ENCODE assay signal across 8 mouse cellular contexts in genomic region chr7:99483271-99483923, GRCm38 (mm10). TPM values are rescaled to one million over a fixed set of nuclear protein-coding genes. Genes with fewer than 3 reads are reported as not detected.
DNase-seq lines count a peak whose midpoint lies in the region; ATAC-seq lines count a peak whose summit lies in the region.

Gene Rps3 (minus strand): TSS chr7:99483738.

- under 1% methylated on average over 45 of the region's 45 CpGs for WGBS in heart, embryonic 13.5 days
- under 1% methylated on average over 45 of the region's 45 CpGs for WGBS in liver, embryonic 12.5 days (ENCODE audit: insufficient replicate concordance)
- WGBS in stomach, embryonic 15.5 days = under 1% methylated on average over 45 of the region's 45 CpGs

- H3K27me3 ChIP-seq in heart, embryonic 13.5 days (replicated peaks) = no peaks in the 10 kb centered on the region
- peaks cover 13% of the 10 kb centered on the region; the same call in 1 of the 2 replicates for H3K27me3 ChIP-seq in liver, embryonic 12.5 days (replicated peaks)
- no peaks in the 10 kb centered on the region for H3K27me3 ChIP-seq in stomach, embryonic 15.5 days (replicated peaks)

- peaks cover 4% of the 10 kb centered on the region; the same call in 1 of the 2 replicates for H3K4me1 ChIP-seq in brown adipose tissue, adult 24 weeks (ENCODE audit: control insufficient read depth, insufficient read depth, insufficient read length, low read length)
- peaks cover 52% of the 10 kb centered on the region for H3K4me1 ChIP-seq in heart, embryonic 13.5 days
- H3K4me1 ChIP-seq in liver, embryonic 12.5 days = peaks cover 49% of the 10 kb centered on the region
- H3K4me1 ChIP-seq in stomach, embryonic 15.5 days = peaks cover 24% of the 10 kb centered on the region

- peak within 1 kb of the TSS; percentile 78 for H3K4me2 ChIP-seq in heart, embryonic 13.5 days
- H3K4me2 ChIP-seq in liver, embryonic 12.5 days = peak within 1 kb of the TSS; percentile 94
- H3K4me2 ChIP-seq in stomach, embryonic 15.5 days = peak within 1 kb of the TSS; percentile 80

- H3K36me3 ChIP-seq in heart, embryonic 13.5 days = peaks cover 40% of the 10 kb centered on the region
- H3K36me3 ChIP-seq in liver, embryonic 12.5 days = peaks cover 44% of the 10 kb centered on the region
- peaks cover 35% of the 10 kb centered on the region for H3K36me3 ChIP-seq in stomach, embryonic 15.5 days

- H3K9me3 ChIP-seq in heart, embryonic 13.5 days = no peaks in the 10 kb centered on the region
- H3K9me3 ChIP-seq in liver, embryonic 12.5 days (replicated peaks) = no peaks in the 10 kb centered on the region
- H3K9me3 ChIP-seq in stomach, embryonic 15.5 days = no peaks in the 10 kb centered on the region

- peak; percentile 91 for ATAC-seq in heart, embryonic 13.5 days (ENCODE audit: extremely low read depth, insufficient number of reproducible peaks, low FRiP score, low TSS enrichment)
- ATAC-seq in liver, embryonic 12.5 days = peak; percentile 94
- peak; percentile 95 for ATAC-seq in stomach, embryonic 15.5 days (ENCODE audit: insufficient read depth, low FRiP score, low read depth)

- peak within 1 kb of the TSS; percentile 88 for H3K9ac ChIP-seq in heart, embryonic 13.5 days
- H3K9ac ChIP-seq in liver, embryonic 12.5 days = peak within 1 kb of the TSS; percentile 93
- peak within 1 kb of the TSS; percentile 80 for H3K9ac ChIP-seq in stomach, embryonic 15.5 days

- peak within 1 kb of the TSS; percentile 40; the same call in 1 of the 2 replicates for H3K27ac ChIP-seq in brown adipose tissue, adult 24 weeks (replicated peaks; ENCODE audit: low read depth, low read length)
- peak within 1 kb of the TSS; percentile 81 for H3K27ac ChIP-seq in heart, embryonic 13.5 days (replicated peaks)
- peak within 1 kb of the TSS; percentile 88 for H3K27ac ChIP-seq in liver, embryonic 12.5 days
- peak within 1 kb of the TSS; percentile 78 for H3K27ac ChIP-seq in stomach, embryonic 15.5 days

- peak within 1 kb of the TSS; percentile 82 for H3K4me3 ChIP-seq in brown adipose tissue, adult 24 weeks (ENCODE audit: insufficient read depth, low read depth, low read length)
- H3K4me3 ChIP-seq in heart, embryonic 13.5 days = peak within 1 kb of the TSS; percentile 65
- H3K4me3 ChIP-seq in liver, embryonic 12.5 days = peak within 1 kb of the TSS; percentile 92
- H3K4me3 ChIP-seq in stomach, embryonic 15.5 days (replicated peaks) = peak within 1 kb of the TSS; percentile 81

- peak; percentile 97 for DNase-seq in CD4-positive, CD25-positive, alpha-beta regulatory T cell, adult 2 months (ENCODE audit: low read depth, low spot score)
- DNase-seq in fat pad, adult 2 months (ENCODE audit: extremely low read depth, low read depth, low spot score) = peak; percentile 86
- peak; percentile 96 for DNase-seq in kidney, postnatal 10 days
- DNase-seq in natural killer cell, adult 2 months (ENCODE audit: low spot score in 2 of 2) = peak; percentile 95 to 96

RNA-seq across cellular contexts. Expression of gene Rps3, which starts in this region (rescaled TPM):
- 458 and 609 TPM in 2 replicates for polyA plus RNA-seq in brown adipose tissue, adult 24 weeks (2012; ENCODE audit: insufficient read depth, insufficient read length, missing spikeins)
- 492 and 539 TPM in 2 replicates for polyA plus RNA-seq in heart, embryonic 13.5 days (2015; fragmentation: Nextera tagmentation; extraction: Ambion mirVana)
- 688 TPM in 2 replicates for polyA plus RNA-seq in liver, embryonic 12.5 days (2016; fragmentation: Nextera tagmentation; extraction: Ambion mirVana)
- polyA plus RNA-seq in stomach, embryonic 15.5 days (2015; fragmentation: Nextera tagmentation; extraction: Ambion mirVana) = 765 and 776 TPM in 2 replicates

Comparison
In these comparisons a context has a peak if more than half of its experiments do, and no peak if none do; other contexts are left out.
1. Peak in every context shown above with its lines: DNase-seq, ATAC-seq, H3K4me3 ChIP-seq and H3K27ac ChIP-seq.